8 mouse cellular contexts compared by ENCODE assay signal in genomic region chr6:28423313-28423712, GRCm38 (mm10). TPM values are rescaled to one million over a fixed set of nuclear protein-coding genes. Genes with fewer than 3 reads are reported as not detected.
DNase-seq lines count a peak whose midpoint lies in the region; ATAC-seq lines count a peak whose summit lies in the region.

TSS of gene Arf5 (plus strand) at chr6:28423560.

- H3K36me3 ChIP-seq in hindbrain, embryonic 12.5 days, result peaks cover 29% of the 10 kb centered on the region

- no peaks in the 10 kb centered on the region for H3K27me3 ChIP-seq in hindbrain, embryonic 12.5 days

- H3K4me1 ChIP-seq in hindbrain, embryonic 12.5 days, result peaks cover 39% of the 10 kb centered on the region

- DNase-seq in Muller cell, postnatal 12 days (ENCODE audit: inconsistent ontology term), result peak; percentile 94
- DNase-seq in cerebellum, adult 9-11 months, result peak; percentile 92
- DNase-seq in frontal cortex, postnatal 10 days (ENCODE audit: low spot score in 2 of 2), result peak; percentile 88 to 93
- peak; percentile 89 to 94 for DNase-seq in layer of hippocampus, postnatal 14 days (ENCODE audit: low spot score in 2 of 2)
- peak; percentile 98 for DNase-seq in lung, postnatal 14 days
- peak; percentile 71 for DNase-seq in retina, adult 2 months (ENCODE audit: low read depth, low spot score)
- peak; percentile 95 to 97 for DNase-seq in thymus, postnatal 36 days

- peak within 1 kb of the TSS; percentile 96 for H3K9ac ChIP-seq in hindbrain, embryonic 12.5 days

- peak within 1 kb of the TSS; percentile 80 for H3K4me3 ChIP-seq in hindbrain, embryonic 12.5 days

- under 1% methylated on average over 20 of the region's 42 CpGs for WGBS in hindbrain, embryonic 12.5 days

- peak within 1 kb of the TSS; percentile 80 for H3K27ac ChIP-seq in hindbrain, embryonic 12.5 days

- H3K9me3 ChIP-seq in hindbrain, embryonic 12.5 days (replicated peaks), result no peaks in the 10 kb centered on the region

- H3K4me2 ChIP-seq in hindbrain, embryonic 12.5 days (replicated peaks), result peak within 1 kb of the TSS; percentile 73

- peak; percentile 80 for ATAC-seq in hindbrain, embryonic 12.5 days (ENCODE audit: low FRiP score)

RNA-seq across cellular contexts. Expression of gene Arf5, which starts in this region (rescaled TPM):
- polyA plus RNA-seq in hindbrain, embryonic 12.5 days (2016; fragmentation: Nextera tagmentation; extraction: Ambion mirVana), result 325 and 330 TPM in 2 replicates
- total RNA-seq in layer of hippocampus, postnatal 14 days (2021), result 100 to 1,000 TPM; 364 to 387 TPM

Comparison
In these comparisons a context has a peak if more than half of its experiments do, and no peak if none do; other contexts are left out.
1. Peak in every context shown above with its lines: DNase-seq, ATAC-seq, H3K4me3 ChIP-seq and H3K27ac ChIP-seq.